Mouse (Mus musculus) stomach, postnatal 0 days (tissue): ENCODE measurements around the gene Acaa1a. TPM values are rescaled to one million over a fixed set of nuclear protein-coding genes. Genes with fewer than 3 reads are reported as not detected.
"Not testable (repeated sequence)": the region's sequence is repeated elsewhere in the genome, so short reads cannot be mapped to it uniquely, and the experiment has no call there.

Experiments used
- ATAC-seq: fragments of 200-750 bp; cut with Nextera tagmentation; 2 replicates; pipeline ENCODE4 v1.8.0; 2017; ENCODE audit not compliant: low FRiP score, low TSS enrichment
- DNase-seq: peaks from one replicate; pipeline ENCODE4 v3.0.0-alpha.2; 2016; ENCODE audit warnings: low spot score
- H3K27ac ChIP-seq: fragments of 300-500 bp; sonication (generic); replicated peaks from 2 replicates; pipeline ENCODE4 v1.5.1; 2014; ENCODE audit warnings: mild to moderate bottlenecking, control low read depth
- H3K27me3 ChIP-seq: fragments of 300-500 bp; sonication (generic); 2 replicates; pipeline ENCODE4 v1.6.1; 2014; ENCODE audit warnings: low read length; ENCODE audit not compliant: control insufficient read depth, insufficient read depth
- H3K36me3 ChIP-seq: fragments of 300-500 bp; sonication (generic); 2 replicates; pipeline ENCODE4 v1.6.1; 2014; ENCODE audit warnings: low read length, mixed read lengths; ENCODE audit not compliant: control insufficient read depth, insufficient read depth
- H3K4me1 ChIP-seq: fragments of 300-500 bp; sonication (generic); replicated peaks from 2 replicates; pipeline ENCODE4 v1.6.1; 2014; ENCODE audit warnings: antibody characterized with exemption; ENCODE audit not compliant: control insufficient read depth, insufficient read depth
- H3K4me2 ChIP-seq: fragments of 300-500 bp; sonication (generic); replicated peaks from 2 replicates; pipeline ENCODE4 v1.6.1; 2014; ENCODE audit warnings: low read depth, mild to moderate bottlenecking, control low read depth, moderate library complexity
- H3K4me3 ChIP-seq: fragments of 300-500 bp; sonication (generic); 2 replicates; pipeline ENCODE4 v1.5.1; 2014; ENCODE audit warnings: low read depth, low read length, control low read depth
- H3K9ac ChIP-seq: fragments of 300-500 bp; sonication (generic); 2 replicates; pipeline ENCODE4 v1.6.1; 2014; ENCODE audit warnings: mild to moderate bottlenecking, low read length, control low read depth, mixed read lengths
- H3K9me3 ChIP-seq: fragments of 300-500 bp; sonication (generic); 2 replicates; pipeline ENCODE4 v1.6.1; 2016; ENCODE audit warnings: low read length; ENCODE audit not compliant: control insufficient read depth
- CTCF ChIP-seq: IDR thresholded peaks from 2 replicates; pipeline ENCODE4 v1.5.1; 2016; ENCODE audit warnings: antibody characterized with exemption, low read depth, mild to moderate bottlenecking, moderate library complexity
- EP300 ChIP-seq: optimal IDR thresholded peaks from 2 replicates; pipeline ENCODE3; 2016; ENCODE audit warnings: antibody characterized with exemption
- WGBS: fragments of 180-500 bp; shearing (Covaris S2); extraction: QIAGEN DNeasy Blood & Tissue Kit; methylation state at CpG from one replicate; pipeline ENCODE4 v1.1.7; 2014; 5-methylcytosine and 5-hydroxymethylcytosine counted together
- polyA plus RNA-seq: library from polyadenylated mRNA; unstranded; fragments of >200 nt; fragmentation: Nextera tagmentation; extraction: Ambion mirVana; gene quantifications from 2 replicates; pipeline ENCODE4 v1.2.1, GENCODE M21; 2015

Acaa1a gene
- polyA plus RNA-seq, 1 experiment from 2014 or later = 181 TPM

- DNase-seq (no peak), ATAC-seq (no peak)
- Histone ChIP-seq H3K4me1 (no peaks in the 10 kb centered on the region), H3K9ac (no peak overlapping the region), H3K36me3 (no peaks in the 10 kb centered on the region), H3K9me3 (no peaks in the 10 kb centered on the region), H3K4me3 (no peak overlapping the region), H3K27ac (no peak overlapping the region), H3K4me2 (no peak overlapping the region), H3K27me3 (no peaks in the 10 kb centered on the region)
- TF ChIP-seq EP300 (no peak), CTCF (no peak)
- 89% methylated on average over 5 of the region's 5 CpGs for WGBS
Observed at GRCm38 (mm10) chr9:119361416-119361815, 21.9 kb downstream of the Acaa1a start.

- TF ChIP-seq EP300 (no peak), CTCF (no peak)
- Histone ChIP-seq H3K4me1 (no peaks in the 10 kb centered on the region), H3K9me3 (no peaks in the 10 kb centered on the region), H3K36me3 (0 out of 2 replicates have a peak, but pooled peaks cover 2% of the 10 kb centered on the region), H3K4me2 (no peak overlapping the region), H3K27me3 (no peaks in the 10 kb centered on the region), H3K9ac (no peak overlapping the region), H3K4me3 (no peak overlapping the region), H3K27ac (no peak overlapping the region)
- DNase-seq = no peak
- no peak for ATAC-seq
- WGBS = 74% methylated on average over 12 of the region's 12 CpGs
Observed at GRCm38 (mm10) chr9:119363229-119363628, 23.8 kb downstream of the Acaa1a start.

DNA sequence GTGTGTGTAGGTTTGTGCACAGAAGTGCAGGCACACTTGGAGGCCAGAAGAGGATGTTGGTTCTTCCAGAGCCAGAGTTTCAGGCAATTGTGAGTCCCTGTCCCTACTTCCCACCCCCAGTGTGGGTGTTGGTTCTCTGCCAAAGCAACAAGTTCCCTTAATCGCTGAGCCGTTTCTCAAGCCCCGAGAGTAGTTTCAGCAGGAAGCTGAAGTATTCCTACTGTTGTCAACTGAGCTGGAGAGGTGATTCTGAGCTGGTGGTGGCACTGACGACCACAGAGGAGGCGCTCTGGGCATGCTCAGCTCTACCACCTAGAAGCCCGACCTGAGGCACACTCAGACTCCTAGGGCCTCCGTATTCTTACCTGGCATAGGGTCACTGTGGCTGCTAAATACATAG, 25.8 kb downstream of the Acaa1a start, which contains the start of gene Slc22a14:
Gene Slc22a14, minus strand, starts transcription at position 270 of the 400 bp plus-strand sequence.
- ATAC-seq (no peak), DNase-seq (no peak)
- Histone ChIP-seq H3K4me2 (no peak within 1 kb of the TSS), H3K9me3 (no peaks in the 10 kb centered on the region), H3K9ac (no peak within 1 kb of the TSS), H3K27me3 (no peaks in the 10 kb centered on the region), H3K27ac (no peak within 1 kb of the TSS), H3K36me3 (0 out of 2 replicates have a peak, but pooled peaks cover 2% of the 10 kb centered on the region), H3K4me3 (no peak within 1 kb of the TSS), H3K4me1 (no peaks in the 10 kb centered on the region)
- no peak for TF ChIP-seq EP300
- no peak for TF ChIP-seq CTCF
- 55% methylated on average over 7 of the region's 7 CpGs for WGBS

- no peak overlapping the region for H3K4me3 ChIP-seq
- DNase-seq (no peak), ATAC-seq (no peak)
- no peak for TF ChIP-seq CTCF
- TF ChIP-seq EP300 = no peak
- no peak overlapping the region for H3K27ac ChIP-seq
- no peak overlapping the region for H3K9ac ChIP-seq
- 0 out of 2 replicates have a peak, but pooled peaks cover 2% of the 10 kb centered on the region for H3K36me3 ChIP-seq
- WGBS = 90% methylated on average over 3 of the region's 3 CpGs
- no peak overlapping the region for H3K4me2 ChIP-seq
- H3K27me3 ChIP-seq = no peaks in the 10 kb centered on the region
- H3K9me3 ChIP-seq = no peaks in the 10 kb centered on the region
- no peaks in the 10 kb centered on the region for H3K4me1 ChIP-seq
Observed at GRCm38 (mm10) chr9:119368367-119368766, 28.9 kb downstream of the Acaa1a start.

- DNase-seq, H3K4me1 ChIP-seq, ATAC-seq, H3K9me3 ChIP-seq, H3K27me3 ChIP-seq, H3K36me3 ChIP-seq, H3K9ac ChIP-seq, H3K4me2 ChIP-seq, H3K27ac ChIP-seq, H3K4me3 ChIP-seq: not testable (repeated sequence)
- WGBS = 86% methylated on average over 4 of the region's 4 CpGs
- TF ChIP-seq CTCF = peak; percentile 36
Observed at GRCm38 (mm10) chr9:119370770-119371169, 31.3 kb downstream of the Acaa1a start.

DNA sequence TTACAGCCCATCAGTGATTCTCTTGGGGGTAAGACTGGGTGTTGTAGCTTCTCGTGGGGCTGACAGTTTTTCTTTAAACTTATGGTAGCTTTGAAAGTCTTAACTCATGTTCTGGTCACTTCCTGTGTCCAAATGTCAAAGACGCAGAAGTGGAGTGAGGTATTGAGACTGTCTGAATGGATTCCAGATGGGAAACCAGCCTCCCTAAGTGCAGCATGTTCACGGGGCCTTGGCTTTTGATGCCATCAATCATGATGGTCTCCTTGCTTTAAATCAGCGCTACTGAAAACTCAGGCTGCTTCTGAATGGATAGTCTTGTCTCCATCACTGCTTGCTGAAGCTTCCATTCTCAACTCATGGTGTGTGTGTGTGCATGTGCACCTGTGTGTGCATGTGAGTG, 31.8 kb downstream of the Acaa1a start:
- WGBS = 60% methylated on average over 4 of the region's 4 CpGs

More for the DNA sequence above, 31.8 kb downstream of the Acaa1a start:
- no peak overlapping the region for H3K4me2 ChIP-seq
- 0 out of 2 replicates have a peak, but pooled peaks cover 2% of the 10 kb centered on the region for H3K36me3 ChIP-seq
- DNase-seq = no peak
- no peak for TF ChIP-seq CTCF
- no peak for TF ChIP-seq EP300
- no peak overlapping the region for H3K27ac ChIP-seq
- ATAC-seq = no peak
- no peaks in the 10 kb centered on the region for H3K4me1 ChIP-seq
- H3K27me3 ChIP-seq = no peaks in the 10 kb centered on the region
- no peak overlapping the region for H3K9ac ChIP-seq
- H3K4me3 ChIP-seq = no peak overlapping the region
- H3K9me3 ChIP-seq = no peaks in the 10 kb centered on the region
